Mouse (Mus musculus) olfactory bulb, adult 2 months (tissue): ENCODE data around the gene Atp10a.

Experiments
- CTCF ChIP-seq: fragments of 200-500 bp; IDR thresholded peaks from 2 replicates; pipeline ENCODE4 v1.5.1; 2012; ENCODE audit warnings: low read depth, mild to moderate bottlenecking, low read length, moderate library complexity; ENCODE audit not compliant: insufficient read depth
- POLR2A ChIP-seq: fragments of 200-500 bp; IDR thresholded peaks from 2 replicates; pipeline ENCODE4 v1.6.1; 2012; ENCODE audit warnings: mild to moderate bottlenecking, low read depth, low read length, moderate library complexity; ENCODE audit not compliant: insufficient read depth

- no peak for TF ChIP-seq POLR2A
- no peak for TF ChIP-seq CTCF
Observed at GRCm38 (mm10) chr7:58767257-58767656, 111.3 kb downstream of the Atp10a start.
